Mouse (Mus musculus) E14TG2a.4 (cell line): Measurements from ENCODE around the gene Ptpn14.

Experiments used
- H3K27me3 ChIP-seq: 2 replicates; pipeline ENCODE4 v1.6.1; 2014; ENCODE audit warnings: low read length, control low read depth; ENCODE audit not compliant: insufficient read depth
- H3K36me3 ChIP-seq: 2 replicates; pipeline ENCODE4 v1.6.1; 2014; ENCODE audit warnings: low read length, control low read depth; ENCODE audit not compliant: insufficient read depth
- H3K4me1 ChIP-seq: replicated peaks from 2 replicates; pipeline ENCODE4 v1.6.1; 2014; ENCODE audit warnings: low read depth, low read length, control low read depth
- H3K4me3 ChIP-seq: replicated peaks from 2 replicates; pipeline ENCODE4 v1.5.1; 2014; ENCODE audit warnings: mild to moderate bottlenecking, low read length
- H3K9me3 ChIP-seq: 2 replicates; pipeline ENCODE4 v1.6.1; 2014; ENCODE audit warnings: low read length, control low read depth
- CTCF ChIP-seq: conservative IDR thresholded peaks from 2 replicates; pipeline ENCODE4 v1.5.1; 2014; ENCODE audit warnings: low read length
- NANOG ChIP-seq: IDR thresholded peaks from 2 replicates; pipeline ENCODE4 v1.6.1; 2014; ENCODE audit warnings: borderline replicate concordance, low read length, mixed read lengths
- POU5F1 ChIP-seq: IDR thresholded peaks from 2 replicates; pipeline ENCODE4 v1.6.1; 2014; ENCODE audit warnings: low read length, borderline replicate concordance

Gene Ptpn14

DNA sequence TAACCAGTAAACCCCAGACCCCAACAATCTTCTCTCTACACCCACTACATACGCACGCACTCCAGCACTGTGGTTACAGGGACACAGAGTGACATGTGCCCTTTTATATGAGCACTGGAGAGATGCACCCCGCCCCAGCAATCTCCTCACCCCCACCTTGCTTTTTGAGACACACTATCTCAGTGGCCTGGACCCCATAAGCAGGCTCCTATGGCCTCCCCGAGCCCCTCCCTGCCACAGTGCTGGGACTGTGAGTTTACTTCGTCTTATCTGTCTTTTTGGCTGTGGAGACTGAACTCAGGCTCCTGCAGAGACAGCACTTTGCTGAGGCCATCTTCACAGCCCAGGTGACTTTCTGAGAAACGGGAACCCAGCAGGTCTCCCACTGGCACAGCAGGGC is 157.9 kb downstream of the Ptpn14 start:
- H3K36me3 ChIP-seq: peaks cover 40% of the 10 kb centered on the region
- no peak overlapping the region for H3K4me3 ChIP-seq
- TF ChIP-seq POU5F1: no peak
- no peak for TF ChIP-seq CTCF
- TF ChIP-seq NANOG: no peak
- H3K9me3 ChIP-seq: no peaks in the 10 kb centered on the region
- no peaks in the 10 kb centered on the region for H3K27me3 ChIP-seq
- peaks cover 78% of the 10 kb centered on the region for H3K4me1 ChIP-seq

DNA sequence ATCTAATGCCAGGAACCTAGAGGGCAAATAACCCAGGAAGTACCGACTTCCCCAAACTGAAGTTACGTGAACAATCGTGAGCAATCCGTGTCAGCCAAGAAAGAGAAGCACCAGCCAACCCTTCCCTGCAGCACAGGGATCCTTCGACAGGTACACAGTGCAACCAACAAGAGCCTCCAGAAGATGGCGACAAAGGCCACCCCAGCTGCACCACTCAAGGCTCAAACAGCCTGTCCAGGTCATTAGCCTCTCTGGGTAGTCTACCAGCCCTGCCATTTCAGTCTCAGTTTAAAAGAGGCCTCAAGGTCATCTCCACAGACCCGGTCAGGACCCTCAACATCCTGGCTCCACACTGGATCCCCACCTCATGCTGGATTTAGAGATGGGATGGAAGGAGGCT is 159.4 kb downstream of the Ptpn14 start:
- no peak overlapping the region for H3K4me3 ChIP-seq
- TF ChIP-seq CTCF (peak; percentile 64), NANOG (no peak)
- H3K9me3 ChIP-seq: no peaks in the 10 kb centered on the region
- H3K4me1 ChIP-seq: peaks cover 84% of the 10 kb centered on the region
- peaks cover 28% of the 10 kb centered on the region for H3K36me3 ChIP-seq
- H3K27me3 ChIP-seq: no peaks in the 10 kb centered on the region

DNA sequence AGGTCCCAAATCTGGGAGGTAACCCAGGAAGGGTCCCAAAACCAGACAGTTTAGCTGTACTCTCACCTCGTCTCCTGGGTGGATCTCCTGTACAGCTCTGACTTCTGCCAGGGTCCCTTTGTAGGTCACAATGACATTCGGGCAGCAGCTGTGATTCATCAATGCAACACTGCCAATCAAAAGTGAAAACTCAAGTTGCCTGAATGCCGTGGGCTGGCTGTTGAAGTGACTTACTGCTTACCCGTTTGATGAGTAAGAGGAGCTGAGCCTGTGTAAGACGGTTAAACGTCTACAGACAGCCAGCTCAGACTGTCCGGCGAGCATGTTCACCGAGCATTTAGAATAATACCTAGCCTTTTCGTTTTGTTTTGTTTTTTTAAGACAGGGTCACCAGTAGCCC is 160.7 kb downstream of the Ptpn14 start:
- Histone ChIP-seq H3K4me1 (peaks cover 72% of the 10 kb centered on the region), H3K4me3 (no peak overlapping the region), H3K9me3 (no peaks in the 10 kb centered on the region), H3K36me3 (peaks cover 39% of the 10 kb centered on the region), H3K27me3 (no peaks in the 10 kb centered on the region)
- no peak for TF ChIP-seq NANOG
- no peak for TF ChIP-seq POU5F1
- no peak for TF ChIP-seq CTCF

DNA sequence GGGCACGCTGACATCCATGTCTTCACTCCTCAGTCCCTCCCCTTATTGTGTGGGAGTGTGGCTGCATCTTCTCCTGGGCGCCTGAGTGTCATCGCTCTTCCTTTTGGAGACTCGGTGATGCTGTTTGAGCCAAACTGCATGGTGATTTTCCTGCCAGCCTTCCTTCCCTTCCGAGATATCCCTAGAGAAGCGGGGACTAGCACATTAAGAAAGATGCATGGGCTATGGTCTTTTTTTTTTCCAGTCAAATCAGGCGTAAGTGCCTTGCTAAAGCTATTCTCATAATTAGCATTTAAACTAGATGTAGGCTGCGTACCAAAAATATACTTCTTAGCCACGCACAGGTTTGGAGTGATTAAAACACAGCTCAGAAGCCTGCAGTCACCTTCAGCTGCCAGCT is 166.1 kb downstream of the Ptpn14 start:
- H3K27me3 ChIP-seq: no peaks in the 10 kb centered on the region
- TF ChIP-seq POU5F1 (no peak), CTCF (no peak), NANOG (no peak)
- H3K36me3 ChIP-seq: peaks cover 61% of the 10 kb centered on the region
- no peak overlapping the region for H3K4me3 ChIP-seq
- peaks cover 38% of the 10 kb centered on the region for H3K4me1 ChIP-seq
- H3K9me3 ChIP-seq: no peaks in the 10 kb centered on the region

GRCm38 (mm10) chr1:189897861-189898260 is 169.8 kb downstream of the Ptpn14 start:
- Histone ChIP-seq H3K9me3 (no peaks in the 10 kb centered on the region), H3K36me3 (peaks cover 61% of the 10 kb centered on the region), H3K4me3 (no peak overlapping the region), H3K27me3 (no peaks in the 10 kb centered on the region), H3K4me1 (peaks cover 20% of the 10 kb centered on the region)
- TF ChIP-seq NANOG: no peak

DNA sequence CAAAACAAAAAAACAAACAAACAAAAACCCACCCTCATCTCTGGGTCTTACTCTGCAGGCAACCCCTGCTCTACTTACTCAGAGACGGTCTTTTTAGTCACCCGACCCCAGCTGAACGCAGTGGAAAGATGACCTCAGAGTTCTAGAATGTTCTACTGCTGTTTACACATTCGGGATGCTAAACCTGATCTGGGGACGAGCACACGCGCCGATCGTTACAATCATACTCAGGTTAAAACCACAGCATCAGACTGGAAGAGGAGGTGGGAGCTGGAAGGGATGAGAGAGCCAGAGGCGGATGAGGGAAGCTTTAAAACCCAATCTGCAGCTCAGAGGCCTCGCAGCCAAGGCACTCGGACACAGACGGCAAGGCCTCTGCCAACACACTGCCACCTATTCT is 170.6 kb downstream of the Ptpn14 start:
- H3K36me3 ChIP-seq: peaks cover 53% of the 10 kb centered on the region
- H3K4me1 ChIP-seq: peaks cover 24% of the 10 kb centered on the region
- no peak overlapping the region for H3K4me3 ChIP-seq
- no peaks in the 10 kb centered on the region for H3K9me3 ChIP-seq
- H3K27me3 ChIP-seq: no peaks in the 10 kb centered on the region
- TF ChIP-seq POU5F1: no peak
- no peak for TF ChIP-seq CTCF
- TF ChIP-seq NANOG: no peak

GRCm38 (mm10) chr1:189899526-189899925 is 171.5 kb downstream of the Ptpn14 start:
- Histone ChIP-seq H3K4me1 (peaks cover 17% of the 10 kb centered on the region), H3K9me3 (no peaks in the 10 kb centered on the region), H3K27me3 (no peaks in the 10 kb centered on the region), H3K36me3 (peaks cover 47% of the 10 kb centered on the region), H3K4me3 (no peak overlapping the region)
- TF ChIP-seq NANOG: no peak

DNA sequence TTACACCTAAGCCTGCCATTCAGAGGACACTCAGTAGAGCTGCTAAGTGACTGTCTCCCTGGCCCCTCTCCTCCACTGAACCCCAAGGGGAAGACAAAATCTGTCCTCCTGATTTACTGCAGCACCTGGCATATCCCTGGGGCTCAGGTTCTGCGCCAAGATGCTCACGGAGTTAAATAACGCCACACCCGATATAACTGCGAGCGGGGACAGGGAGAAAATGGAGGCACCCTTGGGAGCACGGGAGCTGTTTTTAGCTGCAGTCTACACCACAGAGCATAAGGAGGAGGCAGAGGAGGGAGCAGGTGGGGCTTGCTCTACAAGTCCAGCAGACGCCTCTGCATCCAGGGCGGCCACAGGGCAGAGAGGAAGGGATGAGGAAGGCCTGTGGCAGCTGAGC is 174.3 kb downstream of the Ptpn14 start:
- Histone ChIP-seq H3K4me3 (no peak overlapping the region), H3K4me1 (peaks cover 25% of the 10 kb centered on the region), H3K9me3 (no peaks in the 10 kb centered on the region), H3K36me3 (peaks cover 23% of the 10 kb centered on the region), H3K27me3 (no peaks in the 10 kb centered on the region)
- TF ChIP-seq NANOG (no peak), CTCF (no peak), POU5F1 (no peak)

DNA sequence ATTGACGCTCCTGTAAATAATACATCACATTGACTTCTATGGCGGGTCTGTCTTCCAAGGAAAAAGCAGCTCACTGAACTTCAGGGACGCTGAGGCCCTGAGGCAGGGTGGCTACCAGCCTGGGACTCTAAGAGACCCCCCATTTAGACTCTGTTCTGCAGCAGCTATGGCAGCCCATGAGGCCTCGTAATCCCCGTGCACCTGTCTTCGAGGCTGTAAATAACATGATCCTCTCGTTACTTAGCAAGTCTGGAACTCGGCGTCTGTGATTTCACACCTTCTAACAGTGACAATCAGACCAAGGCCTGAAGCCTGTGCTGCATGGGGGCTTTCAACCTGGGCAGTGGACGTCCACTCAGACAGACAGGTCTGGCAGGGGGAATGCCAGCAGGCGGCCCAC is 175.1 kb downstream of the Ptpn14 start:
- Histone ChIP-seq H3K4me1 (peaks cover 32% of the 10 kb centered on the region), H3K9me3 (no peaks in the 10 kb centered on the region), H3K27me3 (no peaks in the 10 kb centered on the region), H3K36me3 (peaks cover 18% of the 10 kb centered on the region), H3K4me3 (no peak overlapping the region)
- TF ChIP-seq NANOG (no peak), CTCF (no peak), POU5F1 (no peak)

- H3K27me3 ChIP-seq: peaks cover 4% of the 10 kb centered on the region; the same call in 1 of the 2 replicates
- H3K36me3 ChIP-seq: peaks cover 5% of the 10 kb centered on the region; the same call in 1 of the 2 replicates
- no peaks in the 10 kb centered on the region for H3K9me3 ChIP-seq
- TF ChIP-seq POU5F1 (no peak), CTCF (no peak), NANOG (no peak)
- peaks cover 92% of the 10 kb centered on the region for H3K4me1 ChIP-seq
- H3K4me3 ChIP-seq: no peak overlapping the region
Measured at GRCm38 (mm10) chr1:189910685-189911345, 182.7 kb downstream of the Ptpn14 start.
